8 mouse cellular contexts compared by ENCODE assay signal in the genomic region with DNA sequence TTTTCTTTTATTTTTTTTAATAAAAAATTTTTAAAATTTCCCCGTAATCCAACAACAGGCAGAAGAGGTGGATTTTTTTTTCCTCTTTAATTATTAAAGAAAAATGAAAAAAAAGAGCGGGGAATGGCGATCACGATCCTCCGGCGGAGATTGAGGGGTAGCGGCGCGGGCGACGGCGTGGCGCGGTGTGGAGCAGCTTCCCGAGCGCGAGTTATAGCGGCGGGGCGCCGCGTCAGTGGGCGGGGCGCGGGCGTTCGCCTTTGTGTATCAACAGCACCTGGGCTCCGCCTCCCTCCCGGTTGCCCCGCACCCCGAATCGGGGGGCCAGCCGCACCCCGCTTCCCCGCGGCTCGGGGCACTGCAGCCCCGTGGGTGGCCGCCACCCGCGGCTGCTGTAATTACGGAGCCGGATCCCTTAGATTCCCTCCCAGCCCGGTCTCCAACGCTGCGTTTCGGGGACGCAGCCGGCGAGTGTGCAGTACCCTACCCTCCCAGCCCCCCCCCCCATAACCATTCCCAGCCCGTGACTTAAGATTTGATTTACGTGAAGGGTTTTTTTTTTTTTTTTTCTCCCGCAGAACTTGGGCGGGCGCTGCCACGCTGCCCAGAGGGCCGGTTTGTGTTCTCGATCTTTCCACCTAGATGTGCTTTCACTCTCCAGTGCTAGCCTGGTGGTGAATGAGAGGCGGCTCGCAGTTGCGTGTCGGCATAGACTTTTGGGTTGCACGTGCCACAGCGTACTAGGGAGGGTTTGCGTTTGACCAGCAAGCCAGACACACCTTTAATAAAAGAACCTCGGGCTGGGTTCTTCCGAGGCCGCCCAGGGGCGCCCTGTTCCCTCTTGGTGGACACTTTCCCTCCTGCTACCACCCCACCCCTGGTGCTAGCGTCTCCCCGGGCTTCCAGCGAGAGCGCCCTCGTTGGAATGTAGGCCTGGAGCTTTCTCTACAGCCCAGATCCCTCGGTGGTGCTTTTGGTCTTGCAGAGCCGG. TPM values are rescaled to one million over a fixed set of nuclear protein-coding genes. Genes with fewer than 3 reads are reported as not detected.
DNase-seq lines count a peak whose midpoint lies in the region; ATAC-seq lines count a peak whose summit lies in the region.

Gene Slc38a2 (minus strand): TSS at position 210 of the 991 bp plus-strand sequence.

- peaks cover 9% of the 10 kb centered on the region; the same call in 1 of the 2 replicates for H3K36me3 ChIP-seq in intestine, embryonic 16.5 days (ENCODE audit: control insufficient read depth, insufficient read depth, low read length)

- no peaks in the 10 kb centered on the region for H3K9me3 ChIP-seq in intestine, embryonic 16.5 days (ENCODE audit: control insufficient read depth, low read length)

- H3K27ac ChIP-seq in intestine, embryonic 16.5 days (ENCODE audit: low read length) = peak within 1 kb of the TSS; percentile 99

- ATAC-seq in intestine, embryonic 16.5 days = peak; percentile 86

- peak; percentile 95 for DNase-seq in adrenal gland, adult 2 months
- peak; percentile 82 for DNase-seq in embryo, embryonic 11.5 days (ENCODE audit: low read depth, low spot score)
- DNase-seq in gastrocnemius, postnatal 4 days (ENCODE audit: low spot score in 2 of 2) = peak; percentile 83 to 92
- DNase-seq in left cerebral cortex, postnatal 25 days (ENCODE audit: low spot score in 2 of 2) = peak; percentile 88 to 91
- DNase-seq in mesoderm, embryonic 11.5 days (ENCODE audit: low read depth, low spot score) = peak; percentile 91
- DNase-seq in right cerebral cortex, postnatal 36 days (ENCODE audit: low spot score in 2 of 2) = peak; percentile 82 to 85
- DNase-seq in yolk sac, embryonic 10.5 days (ENCODE audit: low spot score) = peak; percentile 88

- under 1% methylated on average over 75 of the region's 76 CpGs for WGBS in intestine, embryonic 16.5 days

- peak within 1 kb of the TSS; percentile 81 for H3K4me2 ChIP-seq in intestine, embryonic 16.5 days (ENCODE audit: low read depth, low read length)

- peaks cover 32% of the 10 kb centered on the region for H3K4me1 ChIP-seq in intestine, embryonic 16.5 days (ENCODE audit: control insufficient read depth, insufficient read depth, low read length)

- peak within 1 kb of the TSS; percentile 98 for H3K9ac ChIP-seq in intestine, embryonic 16.5 days (ENCODE audit: low read depth, low read length)

- intact Hi-C loops in left cerebral cortex, postnatal 25 days (cut with DNase I) = loop anchor here (1.0 to 5.0 kb wide), 4 partner anchors 9 to 239 kb away; partner anchors contain the start of gene Scaf11

- peak within 1 kb of the TSS; percentile 91 for H3K4me3 ChIP-seq in intestine, embryonic 16.5 days (ENCODE audit: low read length)

- no peaks in the 10 kb centered on the region for H3K27me3 ChIP-seq in intestine, embryonic 16.5 days (replicated peaks; ENCODE audit: control insufficient read depth, insufficient read depth, low read length)

RNA-seq across cellular contexts. Expression of gene Slc38a2, which starts in this region (rescaled TPM):
- 100 to 1,000 TPM; 113 to 208 TPM for total RNA-seq in adrenal gland, adult 2 months (2021)
- 20.4 and 30.4 TPM in 2 replicates for polyA plus RNA-seq in adrenal gland, adult 2 months (2012; rRNA removed)
- 100 to 1,000 TPM in 1 of 2 experiments, 10 to 100 TPM in 1; 80.6 to 101 TPM for total RNA-seq in gastrocnemius, postnatal 4 days (2021)
- 74.2 and 78.7 TPM in 2 replicates for polyA plus RNA-seq in intestine, embryonic 16.5 days (2015; fragmentation: Nextera tagmentation; extraction: Ambion mirVana)
- total RNA-seq in left cerebral cortex, postnatal 25 days (2021) = 10 to 100 TPM; 81.3 to 86.1 TPM

Comparison
In these comparisons a context has a peak if more than half of its experiments do, and no peak if none do; other contexts are left out.
1. Peak in every context shown above with its lines: DNase-seq, ATAC-seq, H3K4me3 ChIP-seq and H3K27ac ChIP-seq.